Mouse (Mus musculus): ENCODE results near the gene Fggy.

GRCm38 (mm10) chr4:95871216-95871881 lies 314.0 kb downstream of the Fggy start:
- TF ChIP-seq CTCF (IDR thresholded peaks at IDR 0.05; ENCODE audit: control insufficient read depth, insufficient read depth, insufficient replicate concordance, low read depth, low read length) (no peak), POLR2A (IDR thresholded peaks at IDR 0.05; ENCODE audit: control insufficient read depth, low read depth, low read length) (no peak)
